Mouse (Mus musculus) forebrain, embryonic 10.5 days (tissue): Measurements from ENCODE around the gene Cdt1. TPM values are rescaled to one million over a fixed set of nuclear protein-coding genes. Genes with fewer than 3 reads are reported as not detected.
A peak's percentile ranks its signal among the peaks of the same experiment; 100 is the strongest.
"Not testable (repeated sequence)": the region's sequence is repeated elsewhere in the genome, so short reads cannot be mapped to it uniquely, and the experiment has no call there.

ENCODE experiments used
- DNase-seq: peaks from one replicate; pipeline ENCODE4 v3.0.0-alpha.2; 2017; ENCODE audit warnings: low spot score; ENCODE audit errors: extremely low spot score
- H3K27ac ChIP-seq: fragments of 300-500 bp; sonication (generic); 2 replicates; pipeline ENCODE4 v1.5.1; 2016; ENCODE audit warnings: mild to moderate bottlenecking
- H3K27me3 ChIP-seq: fragments of 300-500 bp; sonication (generic); 2 replicates; pipeline ENCODE4 v1.6.1; 2016; ENCODE audit warnings: mild to moderate bottlenecking; ENCODE audit not compliant: poor library complexity, severe bottlenecking
- H3K36me3 ChIP-seq: fragments of 300-500 bp; sonication (generic); replicated peaks from 2 replicates; pipeline ENCODE4 v1.6.1; 2016; ENCODE audit warnings: mild to moderate bottlenecking, moderate library complexity
- H3K4me1 ChIP-seq: fragments of 300-500 bp; sonication (generic); 2 replicates; pipeline ENCODE4 v1.6.1; 2016
- H3K4me3 ChIP-seq: fragments of 300-500 bp; sonication (generic); 2 replicates; pipeline ENCODE4 v1.5.1; 2016; ENCODE audit warnings: mild to moderate bottlenecking, moderate library complexity
- H3K9me3 ChIP-seq: fragments of 300-500 bp; sonication (generic); 2 replicates; pipeline ENCODE4 v1.6.1; 2016; ENCODE audit warnings: mild to moderate bottlenecking, moderate library complexity
- WGBS: fragments of 180-500 bp; shearing (Covaris S2); methylation state at CpG from one replicate; pipeline ENCODE4 v1.1.7; 2016; 5-methylcytosine and 5-hydroxymethylcytosine counted together
- polyA plus RNA-seq: library from polyadenylated mRNA; unstranded; fragments of >200 nt; fragmentation: Nextera tagmentation; extraction: Ambion mirVana; gene quantifications from 2 replicates; pipeline ENCODE4 v1.2.1, GENCODE M21; 2016

Cdt1 gene
- polyA plus RNA-seq, 1 experiment from 2014 or later: 73.2 TPM

DNA sequence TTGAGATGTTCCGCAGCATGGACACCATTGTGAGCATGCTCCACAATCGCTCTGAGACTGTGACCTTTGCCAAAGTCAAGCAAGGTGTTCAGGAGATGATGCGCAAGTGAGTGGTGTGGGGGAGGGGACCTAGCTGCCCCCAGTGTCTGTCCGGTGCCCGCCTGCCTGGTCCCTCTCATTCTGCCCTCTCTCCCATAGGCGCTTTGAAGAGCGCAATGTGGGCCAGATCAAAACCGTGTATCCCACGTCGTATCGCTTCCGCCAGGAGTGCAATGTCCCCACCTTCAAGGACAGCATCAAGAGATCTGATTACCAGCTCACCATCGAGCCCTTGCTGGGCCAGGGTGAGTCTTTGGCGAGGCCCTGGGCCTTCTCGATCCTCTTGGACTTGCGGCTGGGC, 2.2 kb downstream of the Cdt1 start:
- H3K4me3 ChIP-seq: peak overlapping the region; percentile 96; the same call in 1 of the 2 replicates

GRCm38 (mm10) chr8:122571153-122571552, 3.3 kb downstream of the Cdt1 start:
- Histone ChIP-seq H3K4me3 (no peak overlapping the region), H3K9me3 (peaks cover 7% of the 10 kb centered on the region; the same call in 1 of the 2 replicates), H3K36me3 (peaks cover 66% of the 10 kb centered on the region), H3K4me1 (peaks cover 87% of the 10 kb centered on the region), H3K27ac (no peak overlapping the region), H3K27me3 (no peaks in the 10 kb centered on the region)
- 94% methylated on average over 11 of the region's 11 CpGs for WGBS
- DNase-seq: no peak

More for the DNA sequence above, 2.2 kb downstream of the Cdt1 start:
- WGBS: 96% methylated on average over 16 of the region's 16 CpGs
- H3K36me3 ChIP-seq: peaks cover 63% of the 10 kb centered on the region
- H3K27me3 ChIP-seq: no peaks in the 10 kb centered on the region
- DNase-seq: no peak
- peaks cover 77% of the 10 kb centered on the region for H3K4me1 ChIP-seq
- H3K27ac ChIP-seq: no peak overlapping the region
- peaks cover 7% of the 10 kb centered on the region; the same call in 1 of the 2 replicates for H3K9me3 ChIP-seq

GRCm38 (mm10) chr8:122571750-122572267, 4.0 kb downstream of the Cdt1 start:
- no peak overlapping the region for H3K4me3 ChIP-seq
- WGBS: 96% methylated on average over 17 of the region's 17 CpGs
- DNase-seq: no peak
- H3K4me1 ChIP-seq: peaks cover 87% of the 10 kb centered on the region
- no peak overlapping the region for H3K27ac ChIP-seq
- no peaks in the 10 kb centered on the region for H3K27me3 ChIP-seq
- H3K36me3 ChIP-seq: peaks cover 66% of the 10 kb centered on the region
- H3K9me3 ChIP-seq: peaks cover 7% of the 10 kb centered on the region; the same call in 1 of the 2 replicates

GRCm38 (mm10) chr8:122572751-122573150, 4.9 kb downstream of the Cdt1 start:
- Histone ChIP-seq H3K36me3 (peaks cover 66% of the 10 kb centered on the region), H3K27me3 (no peaks in the 10 kb centered on the region), H3K27ac (no peak overlapping the region), H3K4me1 (peaks cover 87% of the 10 kb centered on the region), H3K4me3 (no peak overlapping the region), H3K9me3 (peaks cover 7% of the 10 kb centered on the region; the same call in 1 of the 2 replicates)
- DNase-seq: no peak
- 96% methylated on average over 3 of the region's 3 CpGs for WGBS

GRCm38 (mm10) chr8:122573176-122573575, 5.4 kb downstream of the Cdt1 start:
- H3K4me3 ChIP-seq, DNase-seq, H3K9me3 ChIP-seq, H3K27me3 ChIP-seq: not testable (repeated sequence)
- WGBS: 44% methylated on average over 4 of the region's 4 CpGs
- H3K27ac ChIP-seq: peak overlapping the region; percentile 62
- H3K36me3 ChIP-seq: peaks cover 66% of the 10 kb centered on the region
- peaks cover 86% of the 10 kb centered on the region for H3K4me1 ChIP-seq

DNA sequence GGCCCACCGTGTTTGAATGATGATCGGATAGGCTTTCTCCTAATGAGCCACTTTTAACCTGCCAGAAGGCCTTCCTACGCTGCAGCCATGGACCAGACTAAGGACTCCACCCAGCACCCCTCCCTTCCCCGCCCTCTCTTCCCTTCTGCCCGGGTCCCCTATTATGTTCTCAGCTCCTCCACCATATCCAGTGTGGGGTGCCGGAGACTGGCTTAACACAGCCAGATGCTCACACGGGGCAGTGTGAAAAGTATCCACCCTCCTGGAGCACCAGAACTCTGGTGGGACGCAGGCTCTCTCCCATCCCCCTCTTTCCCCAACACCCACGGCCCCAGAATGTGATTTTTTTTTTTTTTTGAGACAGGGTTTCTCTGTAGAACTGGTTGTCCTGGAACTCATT, 5.8 kb downstream of the Cdt1 start:
- 63% methylated on average over 9 of the region's 9 CpGs for WGBS
- peaks cover 87% of the 10 kb centered on the region for H3K4me1 ChIP-seq
- peaks cover 7% of the 10 kb centered on the region; the same call in 1 of the 2 replicates for H3K9me3 ChIP-seq
- peak overlapping the region; percentile 62 for H3K27ac ChIP-seq
- no peaks in the 10 kb centered on the region for H3K27me3 ChIP-seq
- peak overlapping the region; percentile 11; the same call in 1 of the 2 replicates for H3K4me3 ChIP-seq
- H3K36me3 ChIP-seq: peaks cover 66% of the 10 kb centered on the region
- no peak for DNase-seq

- peaks cover 87% of the 10 kb centered on the region for H3K4me1 ChIP-seq
- H3K27me3 ChIP-seq: no peaks in the 10 kb centered on the region
- WGBS: 69% methylated on average over 3 of the region's 3 CpGs
- H3K4me3 ChIP-seq: no peak overlapping the region
- peaks cover 7% of the 10 kb centered on the region; the same call in 1 of the 2 replicates for H3K9me3 ChIP-seq
- peaks cover 61% of the 10 kb centered on the region for H3K36me3 ChIP-seq
- H3K27ac ChIP-seq: no peak overlapping the region
- no peak for DNase-seq
Measured at GRCm38 (mm10) chr8:122574264-122574663, 6.4 kb downstream of the Cdt1 start.

DNA sequence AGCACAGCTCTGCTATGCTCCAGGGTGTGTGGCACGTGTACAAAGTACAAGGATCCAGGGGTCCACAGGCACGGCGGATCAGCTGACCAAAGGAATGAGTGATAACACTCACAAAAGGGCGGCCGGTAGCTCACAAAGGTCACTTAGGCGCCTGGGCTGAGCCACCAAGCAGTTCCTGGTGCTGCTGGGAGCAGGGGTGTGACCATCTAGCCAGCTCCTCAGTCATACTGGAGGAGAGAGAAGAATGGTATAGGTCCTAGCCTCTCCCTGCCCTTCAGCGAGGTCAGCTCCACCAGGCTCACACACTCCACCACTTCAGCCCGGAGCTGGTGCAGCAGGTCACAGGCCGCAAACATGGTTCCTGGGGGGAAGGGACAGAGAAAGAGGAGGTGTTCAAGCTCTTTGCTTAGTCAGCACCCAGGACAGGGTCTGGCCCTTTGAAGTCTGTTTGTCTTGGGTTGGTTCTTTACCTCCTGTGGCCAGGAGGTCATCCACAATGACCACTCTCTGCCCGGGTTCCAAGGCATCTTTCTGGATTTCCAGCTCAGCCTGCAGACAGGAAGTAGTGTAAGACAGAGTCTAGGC, 6.9 kb downstream of the Cdt1 start:
- DNase-seq: no peak
- H3K27ac ChIP-seq: 0 out of 2 replicates have a peak overlapping the region, but pooled peaks have one; percentile 3

DNA sequence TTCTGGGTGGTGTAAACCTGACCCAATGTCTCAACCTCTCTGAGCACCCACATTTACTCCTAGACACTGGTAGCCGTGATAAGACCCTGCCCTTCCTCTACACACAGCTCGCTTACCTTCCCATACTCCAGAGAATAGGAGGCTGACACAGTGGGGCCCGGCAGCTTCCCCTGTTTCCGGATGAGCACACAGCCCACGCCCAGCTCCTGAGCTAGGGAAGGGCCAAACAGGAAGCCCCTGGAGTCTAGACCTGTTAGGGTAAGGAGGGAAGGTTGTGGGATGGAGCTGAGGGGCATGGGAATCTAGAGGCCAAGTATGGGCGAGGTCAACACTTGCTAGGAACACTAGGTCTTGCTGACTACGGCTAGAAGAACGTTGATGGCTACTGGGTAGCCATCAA, 7.5 kb downstream of the Cdt1 start:
- WGBS: 78% methylated on average over 8 of the region's 8 CpGs
- Histone ChIP-seq H3K36me3 (peaks cover 51% of the 10 kb centered on the region), H3K9me3 (peaks cover 2% of the 10 kb centered on the region; the same call in 1 of the 2 replicates), H3K4me3 (peak overlapping the region; percentile 77), H3K27me3 (no peaks in the 10 kb centered on the region), H3K27ac (peak overlapping the region; percentile 93; the same call in 1 of the 2 replicates), H3K4me1 (peaks cover 85% of the 10 kb centered on the region)
- no peak for DNase-seq

More for the DNA sequence above, 6.9 kb downstream of the Cdt1 start:
- peaks cover 7% of the 10 kb centered on the region; the same call in 1 of the 2 replicates for H3K9me3 ChIP-seq
- WGBS: 66% methylated on average over 10 of the region's 10 CpGs
- H3K27me3 ChIP-seq: no peaks in the 10 kb centered on the region
- peak overlapping the region; percentile 77 for H3K4me3 ChIP-seq
- peaks cover 87% of the 10 kb centered on the region for H3K4me1 ChIP-seq
- peaks cover 56% of the 10 kb centered on the region for H3K36me3 ChIP-seq

GRCm38 (mm10) chr8:122575735-122576647, 8.2 kb downstream of the Cdt1 start:
- Histone ChIP-seq H3K27me3 (no peaks in the 10 kb centered on the region), H3K4me3 (peak overlapping the region; percentile 77), H3K36me3 (peaks cover 44% of the 10 kb centered on the region), H3K9me3 (no peaks in the 10 kb centered on the region), H3K27ac (peak overlapping the region; percentile 93), H3K4me1 (peaks cover 88% of the 10 kb centered on the region)
- WGBS: 16% methylated on average over 21 of the region's 21 CpGs
- peak; percentile 30 for DNase-seq

- Histone ChIP-seq H3K4me3 (peak within 1 kb of the TSS; percentile 77), H3K9me3 (no peaks in the 10 kb centered on the region), H3K27me3 (no peaks in the 10 kb centered on the region), H3K36me3 (peaks cover 37% of the 10 kb centered on the region), H3K27ac (peak within 1 kb of the TSS; percentile 93), H3K4me1 (peaks cover 86% of the 10 kb centered on the region)
- WGBS: under 1% methylated on average over 39 of the region's 39 CpGs
- DNase-seq: peak; percentile 92
Measured at GRCm38 (mm10) chr8:122576648-122577022, 8.8 kb downstream of the Cdt1 start, which contains the start of gene Aprt. Aprt (minus strand) TSS chr8:122576909.

DNA sequence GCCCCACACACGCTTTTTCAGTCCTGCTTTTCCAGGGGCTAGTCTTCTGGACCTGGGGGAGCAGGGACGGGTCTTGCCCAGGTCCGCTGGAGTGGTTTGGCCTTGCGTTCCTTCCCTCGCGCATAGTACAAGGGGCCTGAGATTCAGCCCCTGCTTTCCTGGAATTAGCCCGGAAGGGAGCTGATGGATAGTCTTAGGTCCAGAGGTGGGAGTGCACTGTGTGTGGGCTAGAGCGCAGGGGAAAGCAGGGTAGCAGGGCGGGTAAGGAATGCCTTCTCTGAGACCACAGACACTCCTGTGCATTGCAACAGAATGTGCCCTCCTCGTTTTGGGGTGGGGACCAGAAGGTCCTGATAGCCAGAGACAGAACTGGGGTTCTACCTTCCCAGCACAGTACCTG, 9.3 kb downstream of the Cdt1 start:
- Histone ChIP-seq H3K4me3 (peak overlapping the region; percentile 77), H3K4me1 (peaks cover 81% of the 10 kb centered on the region), H3K36me3 (peaks cover 33% of the 10 kb centered on the region), H3K27ac (peak overlapping the region; percentile 93), H3K27me3 (no peaks in the 10 kb centered on the region), H3K9me3 (no peaks in the 10 kb centered on the region)
- no peak for DNase-seq
- 38% methylated on average over 10 of the region's 10 CpGs for WGBS
